Mouse (Mus musculus) neural tube, embryonic 15.5 days (tissue): ENCODE results near the gene Syngap1. TPM values are rescaled to one million over a fixed set of nuclear protein-coding genes. Genes with fewer than 3 reads are reported as not detected.

Experiments used
- ATAC-seq: fragments of 200-750 bp; cut with Nextera tagmentation; 2 replicates; pipeline ENCODE4 v1.8.0; 2017; ENCODE audit warnings: mild to moderate bottlenecking, moderate TSS enrichment, moderate library complexity; ENCODE audit not compliant: low FRiP score
- H3K27ac ChIP-seq: fragments of 300-500 bp; sonication (generic); replicated peaks from 2 replicates; pipeline ENCODE4 v1.5.1; 2015; ENCODE audit warnings: mild to moderate bottlenecking, inconsistent platforms
- H3K27me3 ChIP-seq: fragments of 300-500 bp; sonication (generic); replicated peaks from 2 replicates; pipeline ENCODE4 v1.6.1; 2015; ENCODE audit warnings: inconsistent platforms
- H3K36me3 ChIP-seq: fragments of 300-500 bp; sonication (generic); 2 replicates; pipeline ENCODE4 v1.6.1; 2015; ENCODE audit warnings: inconsistent platforms
- H3K4me1 ChIP-seq: fragments of 300-500 bp; sonication (generic); 2 replicates; pipeline ENCODE4 v1.6.1; 2015; ENCODE audit warnings: inconsistent platforms
- H3K4me2 ChIP-seq: fragments of 300-500 bp; sonication (generic); 2 replicates; pipeline ENCODE4 v1.6.1; 2015; ENCODE audit warnings: inconsistent platforms, mild to moderate bottlenecking, moderate library complexity
- H3K4me3 ChIP-seq: fragments of 300-500 bp; sonication (generic); replicated peaks from 2 replicates; pipeline ENCODE4 v1.5.1; 2015; ENCODE audit warnings: mild to moderate bottlenecking, inconsistent platforms
- H3K9ac ChIP-seq: fragments of 300-500 bp; sonication (generic); replicated peaks from 2 replicates; pipeline ENCODE4 v1.6.1; 2015; ENCODE audit warnings: mild to moderate bottlenecking, inconsistent platforms
- H3K9me3 ChIP-seq: fragments of 300-500 bp; sonication (generic); replicated peaks from 2 replicates; pipeline ENCODE4 v1.6.1; 2016; ENCODE audit warnings: inconsistent platforms
- WGBS: fragments of 180-500 bp; shearing (Covaris S2); methylation state at CpG from one replicate; pipeline ENCODE4 v1.1.7; 2015; ENCODE audit warnings: mixed read lengths; 5-methylcytosine and 5-hydroxymethylcytosine counted together
- polyA plus RNA-seq: library from polyadenylated mRNA; unstranded; fragments of >200 nt; fragmentation: Nextera tagmentation; extraction: Ambion mirVana; gene quantifications from 2 replicates; pipeline ENCODE4 v1.2.1, GENCODE M21; 2015

The Syngap1 gene
- polyA plus RNA-seq, 1 experiment from 2014 or later = 3.7 TPM

- H3K9me3 ChIP-seq = no peaks in the 10 kb centered on the region
- H3K4me2 ChIP-seq = no peak overlapping the region
- no peak overlapping the region for H3K4me3 ChIP-seq
- 99% methylated on average over 4 of the region's 4 CpGs for WGBS
- H3K27ac ChIP-seq = no peak overlapping the region
- no peak for ATAC-seq
- no peak overlapping the region for H3K9ac ChIP-seq
- H3K36me3 ChIP-seq = peaks cover 97% of the 10 kb centered on the region
- no peaks in the 10 kb centered on the region for H3K27me3 ChIP-seq
- 0 out of 2 replicates have a peak, but pooled peaks cover under 1% of the 10 kb centered on the region for H3K4me1 ChIP-seq
Measured at GRCm38 (mm10) chr17:26959815-26960214, 18.8 kb downstream of the Syngap1 start.

GRCm38 (mm10) chr17:26961572-26962240, 20.7 kb downstream of the Syngap1 start:
- H3K36me3 ChIP-seq = peaks cover 97% of the 10 kb centered on the region
- no peak overlapping the region for H3K4me3 ChIP-seq
- no peaks in the 10 kb centered on the region for H3K27me3 ChIP-seq
- H3K9ac ChIP-seq = no peak overlapping the region
- H3K4me2 ChIP-seq = no peak overlapping the region
- no peaks in the 10 kb centered on the region for H3K4me1 ChIP-seq
- WGBS = 90% methylated on average over 21 of the region's 21 CpGs
- no peaks in the 10 kb centered on the region for H3K9me3 ChIP-seq
- no peak overlapping the region for H3K27ac ChIP-seq
- ATAC-seq = no peak

- Histone ChIP-seq H3K9me3 (no peaks in the 10 kb centered on the region), H3K4me1 (peaks cover 13% of the 10 kb centered on the region), H3K27me3 (no peaks in the 10 kb centered on the region), H3K4me3 (no peak overlapping the region), H3K27ac (no peak overlapping the region), H3K9ac (no peak overlapping the region), H3K4me2 (no peak overlapping the region), H3K36me3 (peaks cover 72% of the 10 kb centered on the region)
- ATAC-seq = no peak
- 93% methylated on average over 11 of the region's 11 CpGs for WGBS
Measured at GRCm38 (mm10) chr17:26966993-26967392, 25.9 kb downstream of the Syngap1 start.

GRCm38 (mm10) chr17:26967477-26967876, 26.4 kb downstream of the Syngap1 start:
- H3K4me2 ChIP-seq = no peak overlapping the region
- no peak overlapping the region for H3K9ac ChIP-seq
- H3K27ac ChIP-seq = no peak overlapping the region
- H3K9me3 ChIP-seq = no peaks in the 10 kb centered on the region
- H3K4me1 ChIP-seq = peaks cover 18% of the 10 kb centered on the region
- H3K36me3 ChIP-seq = peaks cover 67% of the 10 kb centered on the region
- ATAC-seq = no peak
- H3K4me3 ChIP-seq = no peak overlapping the region
- WGBS = 93% methylated on average over 6 of the region's 6 CpGs
- no peaks in the 10 kb centered on the region for H3K27me3 ChIP-seq

GRCm38 (mm10) chr17:26968200-26968611, 27.2 kb downstream of the Syngap1 start:
- Histone ChIP-seq H3K27me3 (no peaks in the 10 kb centered on the region), H3K9me3 (no peaks in the 10 kb centered on the region), H3K4me3 (no peak overlapping the region), H3K4me2 (no peak overlapping the region), H3K27ac (no peak overlapping the region), H3K9ac (no peak overlapping the region), H3K4me1 (peaks cover 21% of the 10 kb centered on the region), H3K36me3 (peaks cover 60% of the 10 kb centered on the region)
- ATAC-seq = no peak
- 67% methylated on average over 6 of the region's 6 CpGs for WGBS

- no peak overlapping the region for H3K9ac ChIP-seq
Measured at GRCm38 (mm10) chr17:26969257-26969656, 28.2 kb downstream of the Syngap1 start.

GRCm38 (mm10) chr17:26970221-26970620, 29.2 kb downstream of the Syngap1 start:
- ATAC-seq = no peak
- Histone ChIP-seq H3K4me3 (no peak overlapping the region), H3K27ac (no peak overlapping the region), H3K9ac (no peak overlapping the region), H3K4me1 (peaks cover 39% of the 10 kb centered on the region), H3K4me2 (no peak overlapping the region), H3K9me3 (no peaks in the 10 kb centered on the region), H3K36me3 (peaks cover 48% of the 10 kb centered on the region), H3K27me3 (no peaks in the 10 kb centered on the region)
- WGBS = 71% methylated on average over 12 of the region's 12 CpGs

More at GRCm38 (mm10) chr17:26969257-26969656, 28.2 kb downstream of the Syngap1 start:
- H3K4me3 ChIP-seq = no peak overlapping the region
- H3K9me3 ChIP-seq = no peaks in the 10 kb centered on the region
- ATAC-seq = no peak
- no peaks in the 10 kb centered on the region for H3K27me3 ChIP-seq
- H3K27ac ChIP-seq = no peak overlapping the region; the same call in 1 of the 2 replicates
- peaks cover 52% of the 10 kb centered on the region for H3K36me3 ChIP-seq
- H3K4me2 ChIP-seq = no peak overlapping the region
- peaks cover 30% of the 10 kb centered on the region for H3K4me1 ChIP-seq
- WGBS = 87% methylated on average over 6 of the region's 6 CpGs

- Histone ChIP-seq H3K36me3 (peaks cover 48% of the 10 kb centered on the region), H3K4me1 (peaks cover 51% of the 10 kb centered on the region), H3K4me2 (peak overlapping the region; percentile 94), H3K27me3 (no peaks in the 10 kb centered on the region), H3K4me3 (peak overlapping the region; percentile 93; the same call in 1 of the 2 replicates), H3K9me3 (no peaks in the 10 kb centered on the region), H3K27ac (0 out of 2 replicates have a peak overlapping the region, but pooled peaks have one; percentile 41), H3K9ac (peak overlapping the region; percentile 7; the same call in 1 of the 2 replicates)
- WGBS = 61% methylated on average over 8 of the region's 8 CpGs
- no peak for ATAC-seq
Measured at GRCm38 (mm10) chr17:26971247-26971905, 30.3 kb downstream of the Syngap1 start.

GRCm38 (mm10) chr17:26972107-26972506, 31.1 kb downstream of the Syngap1 start:
- Histone ChIP-seq H3K4me2 (peak overlapping the region; percentile 94), H3K9ac (peak overlapping the region; percentile 78), H3K4me1 (peaks cover 56% of the 10 kb centered on the region), H3K27me3 (no peaks in the 10 kb centered on the region), H3K27ac (peak overlapping the region; percentile 86), H3K9me3 (no peaks in the 10 kb centered on the region), H3K4me3 (peak overlapping the region; percentile 93), H3K36me3 (peaks cover 48% of the 10 kb centered on the region)
- WGBS = 12% methylated on average over 3 of the region's 3 CpGs
- ATAC-seq = no peak

GRCm38 (mm10) chr17:26972703-26973574, 31.9 kb downstream of the Syngap1 start, which contains the start of gene Zbtb9:
TSS of gene Zbtb9 (plus strand) at chr17:26973167.
- peaks cover 56% of the 10 kb centered on the region for H3K4me1 ChIP-seq
- peak; percentile 98 for ATAC-seq

GRCm38 (mm10) chr17:26974547-26974946, 33.5 kb downstream of the Syngap1 start:
- no peaks in the 10 kb centered on the region for H3K27me3 ChIP-seq
- peaks cover 51% of the 10 kb centered on the region for H3K36me3 ChIP-seq
- no peaks in the 10 kb centered on the region for H3K9me3 ChIP-seq
- H3K4me1 ChIP-seq = peaks cover 58% of the 10 kb centered on the region
- ATAC-seq = no peak
- WGBS = 96% methylated on average over 15 of the region's 15 CpGs
- H3K9ac ChIP-seq = 0 out of 2 replicates have a peak overlapping the region, but pooled peaks have one; percentile 77
- no peak overlapping the region for H3K27ac ChIP-seq
- peak overlapping the region; percentile 93; the same call in 1 of the 2 replicates for H3K4me3 ChIP-seq
- H3K4me2 ChIP-seq = peak overlapping the region; percentile 94

More at GRCm38 (mm10) chr17:26972703-26973574, 31.9 kb downstream of the Syngap1 start, which contains the start of gene Zbtb9:
- H3K4me3 ChIP-seq = peak within 1 kb of the TSS; percentile 93
- no peaks in the 10 kb centered on the region for H3K9me3 ChIP-seq
- H3K36me3 ChIP-seq = peaks cover 45% of the 10 kb centered on the region
- H3K9ac ChIP-seq = peak within 1 kb of the TSS; percentile 78
- WGBS = under 1% methylated on average over 74 of the region's 75 CpGs
- H3K4me2 ChIP-seq = peak within 1 kb of the TSS; percentile 94
- H3K27me3 ChIP-seq = no peaks in the 10 kb centered on the region
- H3K27ac ChIP-seq = peak within 1 kb of the TSS; percentile 86
